Mouse (Mus musculus) intestine, postnatal 0 days (tissue): ENCODE measurements around the gene Fam151b. TPM values are rescaled to one million over a fixed set of nuclear protein-coding genes. Genes with fewer than 3 reads are reported as not detected.

ENCODE experiments used
- ATAC-seq: fragments of 200-750 bp; cut with Nextera tagmentation; 2 replicates; pipeline ENCODE4 v1.8.0; 2017; ENCODE audit warnings: mild to moderate bottlenecking, moderate TSS enrichment, moderate library complexity
- H3K27ac ChIP-seq: fragments of 300-500 bp; sonication (generic); 2 replicates; pipeline ENCODE4 v1.5.1; 2014; ENCODE audit warnings: mild to moderate bottlenecking, low read depth, low read length, moderate library complexity
- H3K27me3 ChIP-seq: fragments of 300-500 bp; sonication (generic); replicated peaks from 2 replicates; pipeline ENCODE4 v1.6.1; 2014; ENCODE audit warnings: low read length, mixed read lengths; ENCODE audit not compliant: control insufficient read depth, insufficient read depth
- H3K36me3 ChIP-seq: fragments of 300-500 bp; sonication (generic); 2 replicates; pipeline ENCODE4 v1.6.1; 2014; ENCODE audit warnings: mild to moderate bottlenecking, moderate library complexity; ENCODE audit not compliant: control insufficient read depth, insufficient read depth
- H3K4me1 ChIP-seq: fragments of 300-500 bp; sonication (generic); replicated peaks from 2 replicates; pipeline ENCODE4 v1.6.1; 2014; ENCODE audit warnings: antibody characterized with exemption, low read length, mixed read lengths; ENCODE audit not compliant: control insufficient read depth, insufficient read depth
- H3K4me2 ChIP-seq: fragments of 300-500 bp; sonication (generic); replicated peaks from 2 replicates; pipeline ENCODE4 v1.6.1; 2014; ENCODE audit warnings: low read depth, mild to moderate bottlenecking, moderate library complexity
- H3K4me3 ChIP-seq: fragments of 300-500 bp; sonication (generic); 2 replicates; pipeline ENCODE4 v1.5.1; 2014; ENCODE audit warnings: low read depth, low read length
- H3K9ac ChIP-seq: fragments of 300-500 bp; sonication (generic); 2 replicates; pipeline ENCODE4 v1.6.1; 2014; ENCODE audit warnings: mild to moderate bottlenecking, low read depth, low read length
- H3K9me3 ChIP-seq: fragments of 300-500 bp; sonication (generic); 2 replicates; pipeline ENCODE4 v1.6.1; 2016; ENCODE audit warnings: mixed run types; ENCODE audit not compliant: control insufficient read depth
- CTCF ChIP-seq: sonication (generic); IDR thresholded peaks from 2 replicates; pipeline ENCODE4 v1.5.1; 2016; ENCODE audit warnings: low read depth, mild to moderate bottlenecking, control low read depth, antibody characterized with exemption, moderate library complexity
- WGBS: fragments of 180-500 bp; shearing (Covaris S2); extraction: QIAGEN DNeasy Blood & Tissue Kit; methylation state at CpG from one replicate; pipeline ENCODE4 v1.1.7; 2014; 5-methylcytosine and 5-hydroxymethylcytosine counted together
- polyA plus RNA-seq: library from polyadenylated mRNA; unstranded; fragments of >200 nt; fragmentation: Nextera tagmentation; extraction: Ambion mirVana; gene quantifications from 2 replicates; pipeline ENCODE4 v1.2.1, GENCODE M21; 2015

Gene Fam151b
- polyA plus RNA-seq, 1 experiment from 2014 or later, result 0.29 TPM

DNA sequence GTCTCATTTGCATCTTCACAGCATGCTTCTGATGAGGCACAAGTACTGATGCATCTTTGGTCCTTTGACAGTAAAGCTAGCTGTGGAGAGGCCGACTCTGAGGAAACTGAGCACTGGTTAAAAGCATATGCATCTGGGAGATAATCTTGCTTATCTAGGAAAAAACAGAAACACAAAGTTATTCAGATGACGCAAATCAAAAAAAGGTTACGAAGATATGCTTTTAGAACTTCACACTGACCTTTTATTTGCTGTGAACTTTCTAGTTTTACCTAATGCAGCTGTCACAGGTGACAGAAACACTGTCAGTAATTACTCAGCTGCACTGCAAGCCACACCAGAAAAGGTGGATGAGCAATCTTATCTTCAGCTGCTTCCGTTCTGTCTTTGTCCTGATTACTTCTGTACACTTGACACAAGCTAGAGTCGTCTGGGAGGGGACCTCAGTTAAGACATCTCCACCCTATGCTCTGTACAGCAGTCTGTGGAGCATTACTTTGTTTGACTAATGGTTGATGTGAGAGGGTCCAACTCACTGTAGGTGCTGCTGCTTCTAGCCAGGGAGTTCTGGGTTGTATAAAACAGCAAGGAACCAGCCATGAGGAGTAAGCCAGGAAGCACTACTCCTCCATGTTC, 39.5 kb upstream of the Fam151b start:
- H3K9ac ChIP-seq, result no peak overlapping the region
- no peak for ATAC-seq
- no peaks in the 10 kb centered on the region for H3K27me3 ChIP-seq
- no peak overlapping the region for H3K4me2 ChIP-seq
- H3K4me1 ChIP-seq, result no peaks in the 10 kb centered on the region
- no peaks in the 10 kb centered on the region for H3K9me3 ChIP-seq
- peaks cover 19% of the 10 kb centered on the region for H3K36me3 ChIP-seq
- H3K27ac ChIP-seq, result no peak overlapping the region
- H3K4me3 ChIP-seq, result no peak overlapping the region
- 78% methylated on average over 5 of the region's 5 CpGs for WGBS
- no peak for TF ChIP-seq CTCF

DNA sequence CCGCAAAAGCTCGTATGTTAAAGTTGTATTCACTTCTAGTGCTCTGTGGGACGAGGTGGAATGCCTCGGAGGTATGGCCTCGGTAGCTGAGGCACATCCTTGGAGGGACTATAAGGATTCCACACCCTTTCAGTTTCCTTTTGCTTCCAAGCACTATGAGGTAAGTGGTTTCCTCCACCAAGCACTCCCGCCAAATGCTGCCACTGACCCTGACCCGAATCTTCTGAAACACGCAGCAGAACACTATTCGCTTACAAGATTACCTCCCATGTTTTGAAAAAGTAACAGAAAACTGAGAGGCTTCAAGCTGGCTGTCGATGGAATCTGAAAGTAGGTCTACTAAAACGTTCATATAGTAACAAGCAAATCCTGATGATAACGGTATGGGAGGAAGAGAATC, 21.1 kb upstream of the Fam151b start:
- H3K4me1 ChIP-seq, result no peaks in the 10 kb centered on the region

DNA sequence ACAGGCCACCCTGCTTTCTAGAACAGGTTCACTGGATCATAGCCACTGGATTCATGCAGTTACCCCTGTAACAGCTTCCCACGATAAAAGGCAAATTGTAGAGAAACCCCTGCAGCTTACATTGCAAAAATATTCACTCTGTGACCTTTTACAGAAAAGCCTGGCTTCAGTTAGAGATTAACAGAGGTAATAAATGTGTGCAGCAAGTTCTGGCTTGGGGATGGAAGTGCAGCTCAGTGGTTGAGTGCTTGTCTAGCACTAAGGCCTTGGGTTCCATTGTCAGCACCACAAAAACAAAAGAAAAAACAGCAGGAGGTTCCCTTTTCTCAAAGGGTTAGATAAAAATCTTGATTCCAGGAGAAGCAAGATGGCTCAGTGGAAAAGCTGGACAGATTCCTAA, 8.1 kb upstream of the Fam151b start:
- 64% methylated on average over 1 of the region's 1 CpGs for WGBS
- no peak overlapping the region for H3K4me3 ChIP-seq
- H3K27ac ChIP-seq, result no peak overlapping the region
- H3K4me2 ChIP-seq, result no peak overlapping the region
- H3K9ac ChIP-seq, result no peak overlapping the region
- no peak for ATAC-seq
- H3K36me3 ChIP-seq, result peaks cover 27% of the 10 kb centered on the region
- H3K9me3 ChIP-seq, result no peaks in the 10 kb centered on the region
- TF ChIP-seq CTCF, result no peak
- no peaks in the 10 kb centered on the region for H3K4me1 ChIP-seq
- H3K27me3 ChIP-seq, result no peaks in the 10 kb centered on the region

More for the DNA sequence above, 21.1 kb upstream of the Fam151b start:
- Histone ChIP-seq H3K27ac (no peak overlapping the region), H3K27me3 (no peaks in the 10 kb centered on the region), H3K9me3 (no peaks in the 10 kb centered on the region), H3K4me2 (no peak overlapping the region), H3K4me3 (no peak overlapping the region), H3K36me3 (peaks cover 24% of the 10 kb centered on the region), H3K9ac (no peak overlapping the region)
- WGBS, result 90% methylated on average over 12 of the region's 12 CpGs
- no peak for ATAC-seq
- no peak for TF ChIP-seq CTCF

DNA sequence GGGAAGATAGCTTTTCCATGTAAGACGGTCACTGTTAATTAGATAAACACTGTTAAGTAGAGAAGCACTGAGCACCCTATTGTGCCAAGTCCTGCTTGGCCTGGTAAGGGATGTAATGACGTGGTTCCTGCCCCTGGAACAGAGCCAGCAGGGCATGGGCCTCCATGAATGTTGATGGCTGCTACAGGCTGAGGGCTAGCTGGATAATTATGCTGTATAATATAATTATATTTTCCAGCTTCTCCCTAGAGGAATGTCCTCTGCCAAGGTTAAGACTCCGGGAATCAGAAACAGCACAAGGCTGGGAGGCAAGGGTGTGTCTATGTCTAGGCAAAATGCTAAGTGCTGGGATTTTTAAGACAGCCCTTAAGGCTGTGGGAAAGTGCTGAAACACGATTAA, 7.0 kb upstream of the Fam151b start:
- no peak overlapping the region for H3K27ac ChIP-seq
- H3K27me3 ChIP-seq, result no peaks in the 10 kb centered on the region
- no peak overlapping the region for H3K4me3 ChIP-seq
- TF ChIP-seq CTCF, result no peak
- no peak overlapping the region for H3K9ac ChIP-seq
- peaks cover 27% of the 10 kb centered on the region for H3K36me3 ChIP-seq
- H3K9me3 ChIP-seq, result no peaks in the 10 kb centered on the region
- H3K4me2 ChIP-seq, result no peak overlapping the region
- no peak for ATAC-seq
- no peaks in the 10 kb centered on the region for H3K4me1 ChIP-seq
- 63% methylated on average over 4 of the region's 4 CpGs for WGBS

DNA sequence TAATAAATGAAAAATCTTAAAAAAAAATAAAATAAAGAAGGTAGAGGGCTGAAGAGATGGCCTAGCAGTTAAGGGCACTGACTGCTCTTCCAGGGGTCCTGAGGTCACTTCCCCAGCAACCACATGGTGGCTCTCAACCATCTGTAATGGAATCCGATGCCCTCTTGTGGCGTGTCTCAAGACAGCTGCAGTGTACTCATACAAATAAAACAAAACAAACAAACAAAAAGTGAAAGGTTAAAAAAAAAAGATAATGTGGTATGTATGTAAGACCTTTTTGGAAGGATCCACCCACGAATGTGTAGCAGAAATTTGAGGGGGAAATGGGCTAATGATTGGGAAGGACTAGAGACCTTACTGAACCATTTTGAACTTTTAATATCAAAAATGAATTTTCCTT, 467 bp downstream of the Fam151b start:
- 0 out of 2 replicates have a peak overlapping the region, but pooled peaks have one; percentile 26 for H3K9ac ChIP-seq
- H3K27me3 ChIP-seq, result no peaks in the 10 kb centered on the region
- no peaks in the 10 kb centered on the region for H3K4me1 ChIP-seq
- no peak overlapping the region for H3K27ac ChIP-seq
- peak overlapping the region; percentile 68 for H3K4me2 ChIP-seq
- H3K36me3 ChIP-seq, result no peaks in the 10 kb centered on the region
- peak; percentile 61; the same call in 1 of the 2 replicates for ATAC-seq
- TF ChIP-seq CTCF, result peak; percentile 81
- 8% methylated on average over 3 of the region's 3 CpGs for WGBS
- H3K4me3 ChIP-seq, result peak overlapping the region; percentile 49
- H3K9me3 ChIP-seq, result no peaks in the 10 kb centered on the region

DNA sequence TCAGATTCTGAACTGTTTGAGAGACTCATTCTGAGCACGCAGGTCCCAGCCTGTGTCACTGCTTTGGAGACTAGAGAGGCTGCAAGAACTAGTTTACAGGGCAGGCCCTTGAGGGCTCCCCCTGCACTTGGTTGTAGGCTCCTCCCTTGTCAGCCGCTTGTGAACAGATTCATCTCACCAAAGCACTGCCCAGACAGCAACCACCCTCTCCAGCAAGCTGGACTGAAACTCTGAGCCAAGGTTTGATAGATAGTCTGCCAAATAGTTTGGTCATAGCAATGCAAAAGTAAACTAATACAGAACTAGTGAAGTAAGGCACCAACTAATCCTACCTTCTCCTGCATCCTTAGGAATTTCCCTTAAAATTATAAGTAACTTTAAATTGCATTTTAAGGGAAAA, 13.7 kb downstream of the Fam151b start:
- 76% methylated on average over 2 of the region's 2 CpGs for WGBS
- Histone ChIP-seq H3K27ac (no peak overlapping the region), H3K4me2 (no peak overlapping the region)

More for the DNA sequence above, 13.7 kb downstream of the Fam151b start:
- ATAC-seq, result no peak
- Histone ChIP-seq H3K36me3 (peaks cover 7% of the 10 kb centered on the region; the same call in 1 of the 2 replicates), H3K4me1 (no peaks in the 10 kb centered on the region), H3K4me3 (no peak overlapping the region), H3K9me3 (no peaks in the 10 kb centered on the region), H3K9ac (no peak overlapping the region), H3K27me3 (no peaks in the 10 kb centered on the region)
- no peak for TF ChIP-seq CTCF
